Mouse (Mus musculus): ENCODE measurements around the gene Gm6525.
A peak's percentile ranks its signal among the peaks of the same experiment; 100 is the strongest.

The Gm6525 gene

GRCm38 (mm10) chr3:84215253-84215652 lies 41.3 kb downstream of the Gm6525 start:
- DNase-seq, result no peak

- no peak for DNase-seq
These were observed 41.9 kb downstream of the Gm6525 start for GRCm38 (mm10) chr3:84215743-84216360.

GRCm38 (mm10) chr3:84217118-84217960 lies 43.4 kb downstream of the Gm6525 start:
- DNase-seq, result no peak

GRCm38 (mm10) chr3:84217961-84218351 lies 44.1 kb downstream of the Gm6525 start:
- DNase-seq, result no peak

- no peak for DNase-seq
These were observed 44.6 kb downstream of the Gm6525 start for GRCm38 (mm10) chr3:84218498-84218897.

GRCm38 (mm10) chr3:84219166-84219710 lies 45.3 kb downstream of the Gm6525 start:
- DNase-seq, result no peak

- DNase-seq, result no peak
These were observed 45.9 kb downstream of the Gm6525 start for GRCm38 (mm10) chr3:84219720-84220273.

- DNase-seq, result no peak
These were observed 46.4 kb downstream of the Gm6525 start for GRCm38 (mm10) chr3:84220326-84220725.

- DNase-seq, result peak in 1 of 2 experiments; percentile 31
These were observed 46.8 kb downstream of the Gm6525 start for GRCm38 (mm10) chr3:84220748-84221147.
